37 mouse cellular contexts compared by ENCODE assay signal in genomic region chr1:191023806-191024205, GRCm38 (mm10). TPM values are rescaled to one million over a fixed set of nuclear protein-coding genes. Genes with fewer than 3 reads are reported as not detected.
"Had no signal": no experiment of that assay in that cellular context is flagged by ENCODE, and none has a peak within 500 bp of the region (broad histone marks: within the 10 kb centered on the region; RNA-seq: fewer than 3 reads in every experiment).

No protein-coding gene starts in this region.

RNA-seq across cellular contexts. Expression of gene Spata45, which starts 12.6 kb away (rescaled TPM):
- total RNA-seq: gastrocnemius, adult 18-20 months; gastrocnemius, postnatal 10 days; gastrocnemius, postnatal 25 days; gastrocnemius, postnatal 4 days; granulocyte monocyte progenitor cell, adult 5-6 weeks; heart, adult 18-20 months; heart, adult 8-10 months; heart, postnatal 10 days; heart, postnatal 25 days; heart, postnatal 4 days; layer of hippocampus, adult 18-20 months; layer of hippocampus, adult 8-10 months; layer of hippocampus, postnatal 14 days; layer of hippocampus, postnatal 36 days; left cerebral cortex, adult 18-20 months; left cerebral cortex, adult 8-10 months; left cerebral cortex, postnatal 10 days; left cerebral cortex, postnatal 25 days; left cerebral cortex, postnatal 4 days; liver, adult 2 months had no signal
- polyA plus RNA-seq: heart, embryonic 10.5 days; heart, embryonic 12.5 days; heart, embryonic 14.5 days; heart, embryonic 16.5 days; hindbrain, embryonic 10.5 days; hindbrain, embryonic 12.5 days; hindbrain, embryonic 14.5 days; hindbrain, embryonic 16.5 days; intestine, embryonic 15.5 days; kidney, adult 2 months; kidney, embryonic 15.5 days; kidney, postnatal 0 days; large intestine, adult 2 months; limb, embryonic 11.5 days; limb, embryonic 13.5 days; limb, embryonic 15.5 days; liver, adult 2 months; liver, embryonic 13.5 days had no signal

RNA-seq across cellular contexts. Expression of gene Vash2, which starts 44.7 kb away (rescaled TPM):
- polyA plus RNA-seq: liver, adult 2 months had no signal
